Mouse (Mus musculus): ENCODE results near the gene Hoxa2.

DNA sequence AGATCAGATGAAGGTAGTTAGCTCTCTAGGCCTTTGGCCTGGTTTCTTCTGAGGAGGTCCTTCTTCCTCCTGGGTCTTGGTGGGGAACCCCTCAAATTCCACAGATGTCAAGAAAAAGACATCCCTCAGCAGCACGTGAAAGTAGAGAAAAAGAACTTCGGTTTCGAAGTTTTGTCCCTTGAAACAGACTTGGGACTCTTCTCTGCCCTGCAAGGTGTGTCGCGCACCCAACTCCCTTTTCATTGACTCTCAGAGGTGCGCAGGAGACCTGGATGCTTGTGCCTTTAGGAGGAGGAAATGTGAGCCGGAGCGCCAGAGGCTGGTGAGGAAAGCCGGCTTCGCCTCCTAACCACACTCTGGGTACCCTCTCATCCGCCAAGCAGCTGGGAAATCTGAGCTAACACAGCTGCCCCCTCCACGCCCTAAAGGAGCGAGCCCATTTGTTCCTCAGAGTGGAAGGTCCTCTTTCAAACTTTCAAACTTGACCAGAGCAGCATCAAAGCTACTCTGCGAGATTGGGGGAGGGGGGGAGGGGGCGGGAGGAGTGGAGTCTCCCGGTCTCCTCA is 14.1 kb downstream of the Hoxa2 start:
- TF ChIP-seq CTCF (conservative IDR thresholded peaks at IDR 0.05; ENCODE audit: low read length) = no peak
- no peak for TF ChIP-seq NANOG (IDR thresholded peaks at IDR 0.05; ENCODE audit: borderline replicate concordance, low read length)
- no peak for TF ChIP-seq POU5F1 (IDR thresholded peaks at IDR 0.05; ENCODE audit: borderline replicate concordance, low read length)

Data from E14TG2a.4 (cell line).